Mouse (Mus musculus): ENCODE results near the gene Cdk4. TPM values are rescaled to one million over a fixed set of nuclear protein-coding genes. Genes with fewer than 3 reads are reported as not detected.

The Cdk4 gene
- polyA plus RNA-seq, 1 experiment from 2014 or later = 657 TPM

DNA sequence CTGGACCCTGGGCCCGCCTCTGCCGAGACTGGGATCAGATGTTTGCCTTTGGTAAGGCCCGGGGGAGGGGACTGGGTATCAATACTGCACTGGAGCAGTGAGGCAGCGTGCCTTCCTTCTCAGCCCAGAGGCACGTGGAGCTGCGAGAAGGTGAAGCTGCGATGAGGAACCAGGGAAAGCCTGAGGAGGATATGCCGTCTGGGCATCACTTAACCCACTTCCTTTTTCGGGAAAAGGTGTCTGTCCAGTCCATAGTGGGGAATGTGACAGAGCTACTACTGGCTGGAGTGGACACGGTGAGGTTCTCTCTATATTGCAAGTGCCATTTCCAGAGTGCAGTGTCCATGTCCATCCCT is 13.2 kb upstream of the Cdk4 start:
- H3K4me1 ChIP-seq (ENCODE audit: control insufficient read depth, insufficient read depth, low read length) = no peaks in the 10 kb centered on the region
- no peak overlapping the region for H3K27ac ChIP-seq (ENCODE audit: low read depth, low read length)
- no peaks in the 10 kb centered on the region for H3K9me3 ChIP-seq (ENCODE audit: control insufficient read depth, low read length)
- 17% methylated on average over 10 of the region's 10 CpGs for WGBS
- H3K4me2 ChIP-seq (ENCODE audit: low read depth, low read length) = no peak overlapping the region
- no peak overlapping the region for H3K9ac ChIP-seq (replicated peaks; ENCODE audit: low read depth, low read length)
- H3K4me3 ChIP-seq (ENCODE audit: low read depth, low read length) = no peak overlapping the region
- peaks cover 30% of the 10 kb centered on the region for H3K27me3 ChIP-seq (ENCODE audit: control insufficient read depth, insufficient read depth, low read length)
- 0 out of 2 replicates have a peak, but pooled peaks cover 8% of the 10 kb centered on the region for H3K36me3 ChIP-seq (ENCODE audit: control insufficient read depth, insufficient read depth, low read length)
- 0 out of 2 replicates have a peak, but pooled peaks have one; percentile 23 for ATAC-seq (ENCODE audit: low read depth)

GRCm38 (mm10) chr10:127054646-127055045 is 8.7 kb upstream of the Cdk4 start:
- H3K4me3 ChIP-seq (ENCODE audit: low read depth, low read length) = no peak overlapping the region
- no peak for ATAC-seq (ENCODE audit: low read depth)
- no peak overlapping the region for H3K4me2 ChIP-seq (ENCODE audit: low read depth, low read length)
- no peak overlapping the region for H3K9ac ChIP-seq (replicated peaks; ENCODE audit: low read depth, low read length)
- peaks cover 9% of the 10 kb centered on the region for H3K4me1 ChIP-seq (ENCODE audit: control insufficient read depth, insufficient read depth, low read length)
- H3K9me3 ChIP-seq (ENCODE audit: control insufficient read depth, low read length) = no peaks in the 10 kb centered on the region
- no peak overlapping the region for H3K27ac ChIP-seq (ENCODE audit: low read depth, low read length)
- WGBS = 87% methylated on average over 4 of the region's 4 CpGs
- H3K27me3 ChIP-seq (ENCODE audit: control insufficient read depth, insufficient read depth, low read length) = peaks cover 16% of the 10 kb centered on the region
- H3K36me3 ChIP-seq (ENCODE audit: control insufficient read depth, insufficient read depth, low read length) = peaks cover 22% of the 10 kb centered on the region

GRCm38 (mm10) chr10:127055406-127055805 is 7.9 kb upstream of the Cdk4 start:
- H3K27me3 ChIP-seq (ENCODE audit: control insufficient read depth, insufficient read depth, low read length) = peaks cover 10% of the 10 kb centered on the region; the same call in 1 of the 2 replicates
- no peak overlapping the region for H3K4me2 ChIP-seq (ENCODE audit: low read depth, low read length)
- no peaks in the 10 kb centered on the region for H3K9me3 ChIP-seq (ENCODE audit: control insufficient read depth, low read length)
- no peak overlapping the region for H3K9ac ChIP-seq (replicated peaks; ENCODE audit: low read depth, low read length)
- ATAC-seq (ENCODE audit: low read depth) = no peak
- no peak overlapping the region for H3K4me3 ChIP-seq (ENCODE audit: low read depth, low read length)
- H3K36me3 ChIP-seq (ENCODE audit: control insufficient read depth, insufficient read depth, low read length) = peaks cover 22% of the 10 kb centered on the region
- WGBS = 94% methylated on average over 8 of the region's 8 CpGs
- H3K4me1 ChIP-seq (ENCODE audit: control insufficient read depth, insufficient read depth, low read length) = peaks cover 9% of the 10 kb centered on the region
- H3K27ac ChIP-seq (ENCODE audit: low read depth, low read length) = no peak overlapping the region

DNA sequence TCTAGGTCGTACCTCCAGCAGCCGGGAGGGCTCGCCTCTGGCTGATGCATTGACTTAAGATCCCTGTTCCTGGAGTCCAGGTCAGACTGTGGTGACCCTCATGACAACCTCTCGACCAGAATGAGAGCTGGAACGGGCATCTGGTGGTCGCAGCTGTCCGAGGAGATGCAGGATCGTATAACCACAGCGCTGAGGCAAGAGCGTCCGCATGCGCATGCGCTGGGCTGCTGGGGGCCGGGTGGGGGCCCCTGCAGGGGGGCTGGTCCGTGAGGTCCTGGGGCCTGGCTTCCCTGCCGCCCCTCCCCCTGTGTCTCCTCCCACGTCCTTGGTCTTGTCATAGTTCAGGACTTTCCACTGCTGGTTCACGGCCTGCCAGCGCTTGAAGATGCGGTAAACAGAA is 6.8 kb upstream of the Cdk4 start:
- no peak overlapping the region for H3K27ac ChIP-seq (ENCODE audit: low read depth, low read length)
- no peak for ATAC-seq (ENCODE audit: low read depth)
- no peak overlapping the region for H3K9ac ChIP-seq (replicated peaks; ENCODE audit: low read depth, low read length)
- H3K4me1 ChIP-seq (ENCODE audit: control insufficient read depth, insufficient read depth, low read length) = peaks cover 9% of the 10 kb centered on the region
- no peaks in the 10 kb centered on the region for H3K9me3 ChIP-seq (ENCODE audit: control insufficient read depth, low read length)
- WGBS = 90% methylated on average over 18 of the region's 20 CpGs
- 0 out of 2 replicates have a peak, but pooled peaks cover 1% of the 10 kb centered on the region for H3K27me3 ChIP-seq (ENCODE audit: control insufficient read depth, insufficient read depth, low read length)
- H3K4me2 ChIP-seq (ENCODE audit: low read depth, low read length) = no peak overlapping the region
- no peak overlapping the region for H3K4me3 ChIP-seq (ENCODE audit: low read depth, low read length)
- H3K36me3 ChIP-seq (ENCODE audit: control insufficient read depth, insufficient read depth, low read length) = peaks cover 22% of the 10 kb centered on the region

DNA sequence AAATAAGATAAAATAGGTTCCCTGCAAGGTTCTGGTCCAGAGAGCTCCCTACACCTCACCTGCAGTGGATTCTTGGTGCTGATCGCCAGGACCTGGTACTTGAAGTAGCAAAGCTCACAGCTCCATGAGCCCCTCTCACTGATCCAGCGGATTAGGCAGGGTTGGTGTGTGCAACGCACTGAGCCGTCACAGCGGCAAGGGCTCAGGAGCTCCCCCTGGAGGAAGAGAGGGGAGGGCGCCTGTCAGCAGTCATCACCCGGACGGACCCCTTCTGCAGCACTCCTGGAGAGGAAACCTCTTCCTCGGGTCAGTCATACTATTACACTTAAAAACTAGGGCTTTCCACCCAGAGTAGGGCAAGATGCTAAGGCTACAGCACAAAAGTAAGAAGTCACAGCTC is 5.2 kb upstream of the Cdk4 start:
- H3K4me3 ChIP-seq (ENCODE audit: low read depth, low read length) = peak overlapping the region; percentile 79
- H3K4me2 ChIP-seq (ENCODE audit: low read depth, low read length) = peak overlapping the region; percentile 79
- peaks cover 22% of the 10 kb centered on the region for H3K36me3 ChIP-seq (ENCODE audit: control insufficient read depth, insufficient read depth, low read length)
- H3K9ac ChIP-seq (replicated peaks; ENCODE audit: low read depth, low read length) = no peak overlapping the region
- no peak overlapping the region for H3K27ac ChIP-seq (ENCODE audit: low read depth, low read length)
- H3K4me1 ChIP-seq (ENCODE audit: control insufficient read depth, insufficient read depth, low read length) = peaks cover 12% of the 10 kb centered on the region
- 0% methylated on average over 9 of the region's 9 CpGs for WGBS
- ATAC-seq (ENCODE audit: low read depth) = peak; percentile 10; the same call in 1 of the 2 replicates
- no peaks in the 10 kb centered on the region for H3K27me3 ChIP-seq (ENCODE audit: control insufficient read depth, insufficient read depth, low read length)
- H3K9me3 ChIP-seq (ENCODE audit: control insufficient read depth, low read length) = no peaks in the 10 kb centered on the region

- H3K4me2 ChIP-seq (ENCODE audit: low read depth, low read length) = peak overlapping the region; percentile 79
- H3K4me1 ChIP-seq (ENCODE audit: control insufficient read depth, insufficient read depth, low read length) = peaks cover 12% of the 10 kb centered on the region
- H3K9ac ChIP-seq (replicated peaks; ENCODE audit: low read depth, low read length) = peak overlapping the region; percentile 96
- H3K9me3 ChIP-seq (ENCODE audit: control insufficient read depth, low read length) = no peaks in the 10 kb centered on the region
- H3K36me3 ChIP-seq (ENCODE audit: control insufficient read depth, insufficient read depth, low read length) = peaks cover 22% of the 10 kb centered on the region
- H3K4me3 ChIP-seq (ENCODE audit: low read depth, low read length) = peak overlapping the region; percentile 79
- H3K27me3 ChIP-seq (ENCODE audit: control insufficient read depth, insufficient read depth, low read length) = no peaks in the 10 kb centered on the region
- H3K27ac ChIP-seq (ENCODE audit: low read depth, low read length) = no peak overlapping the region
- ATAC-seq (ENCODE audit: low read depth) = no peak
- 3% methylated on average over 8 of the region's 8 CpGs for WGBS
Observed at GRCm38 (mm10) chr10:127058708-127059107, 4.6 kb upstream of the Cdk4 start.

GRCm38 (mm10) chr10:127059174-127059967 is 4.0 kb upstream of the Cdk4 start:
- H3K4me3 ChIP-seq (ENCODE audit: low read depth, low read length) = peak overlapping the region; percentile 79
- H3K27ac ChIP-seq (ENCODE audit: low read depth, low read length) = peak overlapping the region; percentile 96
- no peak for ATAC-seq (ENCODE audit: low read depth)
- H3K4me2 ChIP-seq (ENCODE audit: low read depth, low read length) = peak overlapping the region; percentile 79
- WGBS = under 1% methylated on average over 50 of the region's 92 CpGs
- H3K9me3 ChIP-seq (ENCODE audit: control insufficient read depth, low read length) = no peaks in the 10 kb centered on the region
- peaks cover 12% of the 10 kb centered on the region for H3K4me1 ChIP-seq (ENCODE audit: control insufficient read depth, insufficient read depth, low read length)
- no peaks in the 10 kb centered on the region for H3K27me3 ChIP-seq (ENCODE audit: control insufficient read depth, insufficient read depth, low read length)
- peaks cover 19% of the 10 kb centered on the region for H3K36me3 ChIP-seq (ENCODE audit: control insufficient read depth, insufficient read depth, low read length)
- H3K9ac ChIP-seq (replicated peaks; ENCODE audit: low read depth, low read length) = peak overlapping the region; percentile 96

DNA sequence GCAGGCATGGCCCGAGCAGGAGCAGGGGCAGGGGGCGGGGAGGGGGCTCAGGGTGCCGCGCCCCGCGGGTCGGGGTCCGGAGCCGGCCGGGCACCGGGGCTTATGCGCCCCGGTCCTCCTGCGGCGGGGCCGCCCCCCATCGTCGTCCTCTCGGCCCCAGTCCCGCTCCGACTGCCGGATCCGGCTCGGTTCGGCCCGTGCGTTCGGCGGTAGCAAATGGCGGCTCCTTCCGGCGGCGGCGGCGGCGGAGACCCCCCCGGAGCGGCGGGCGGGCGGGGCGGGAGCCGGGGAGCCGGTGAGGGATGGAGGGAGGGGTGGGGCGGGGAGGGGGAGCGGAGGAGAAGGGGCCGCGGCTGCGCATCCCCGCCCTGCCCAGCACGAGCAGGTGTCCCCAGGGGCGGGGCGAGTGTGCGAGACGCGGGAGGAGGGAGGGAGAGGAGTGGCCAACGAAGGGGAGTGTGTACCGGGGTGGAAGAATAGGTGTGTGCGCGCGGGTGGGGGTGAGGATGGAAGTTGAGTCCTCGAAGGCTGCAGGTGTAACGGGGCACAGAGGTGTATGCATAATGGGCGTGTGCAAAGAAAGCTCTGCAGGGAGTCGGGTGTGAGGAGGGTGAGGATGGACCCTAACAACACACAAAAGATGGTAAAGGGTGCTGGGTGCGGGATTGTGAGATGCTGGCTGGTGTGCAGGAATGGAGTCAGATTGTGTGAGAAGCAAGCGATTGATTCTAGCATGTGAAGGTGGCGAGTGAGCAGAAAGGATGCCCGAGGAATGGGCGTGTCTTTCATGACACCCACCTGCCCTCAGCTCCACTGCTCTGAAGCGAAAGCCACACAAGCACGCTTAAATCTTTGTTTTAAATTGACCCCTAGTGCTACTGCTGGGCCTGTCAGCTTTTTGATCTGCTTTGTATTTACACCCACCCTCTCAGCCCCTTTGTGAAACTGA is 3.1 kb upstream of the Cdk4 start, which contains the start of gene March9:
TSS of gene March9 (minus strand) at position 217 of the 949 bp plus-strand sequence.
- under 1% methylated on average over 64 of the region's 72 CpGs for WGBS
- H3K27me3 ChIP-seq (ENCODE audit: control insufficient read depth, insufficient read depth, low read length) = no peaks in the 10 kb centered on the region
- peak within 1 kb of the TSS; percentile 79 for H3K4me3 ChIP-seq (ENCODE audit: low read depth, low read length)
- H3K36me3 ChIP-seq (ENCODE audit: control insufficient read depth, insufficient read depth, low read length) = peaks cover 21% of the 10 kb centered on the region
- peak within 1 kb of the TSS; percentile 96 for H3K9ac ChIP-seq (replicated peaks; ENCODE audit: low read depth, low read length)
- ATAC-seq (ENCODE audit: low read depth) = peak; percentile 41
- peak within 1 kb of the TSS; percentile 96 for H3K27ac ChIP-seq (ENCODE audit: low read depth, low read length)
- no peaks in the 10 kb centered on the region for H3K9me3 ChIP-seq (ENCODE audit: control insufficient read depth, low read length)
- peaks cover 20% of the 10 kb centered on the region for H3K4me1 ChIP-seq (ENCODE audit: control insufficient read depth, insufficient read depth, low read length)
- H3K4me2 ChIP-seq (ENCODE audit: low read depth, low read length) = peak within 1 kb of the TSS; percentile 79

Data from neural tube, embryonic 14.5 days (tissue).